Mouse (Mus musculus) granulocyte monocyte progenitor cell, adult 5-6 weeks (primary cell): ENCODE measurements around the gene Asb2. TPM values are rescaled to one million over a fixed set of nuclear protein-coding genes. Genes with fewer than 3 reads are reported as not detected.
A peak's percentile ranks its signal among the peaks of the same experiment; 100 is the strongest.

Source experiments
- ATAC-seq: replicated peaks from 2 replicates; pipeline ENCODE4 v1.8.0; 2016; ENCODE audit warnings: mild to moderate bottlenecking, moderate TSS enrichment, inconsistent platforms; ENCODE audit not compliant: poor library complexity, severe bottlenecking
- total RNA-seq, 2 experiments: library from RNA; stranded (forward) in 1 of 2; stranded (reverse) in 1 of 2; fragments of 200-712, 200-1000 nt in 1 of 2; fragments of >200 nt in 1 of 2; fragmentation: Nextera tagmentation in 1 of 2; gene quantifications; 2 replicates each; pipeline ENCODE4 v1.2.3; 2014 to 2017

Asb2 gene
- total RNA-seq (2014; fragmentation: Nextera tagmentation), result not detected in 2 replicates
- 0.41 TPM in 1 of 2 replicates, not detected in the other for total RNA-seq (2017)

DNA sequence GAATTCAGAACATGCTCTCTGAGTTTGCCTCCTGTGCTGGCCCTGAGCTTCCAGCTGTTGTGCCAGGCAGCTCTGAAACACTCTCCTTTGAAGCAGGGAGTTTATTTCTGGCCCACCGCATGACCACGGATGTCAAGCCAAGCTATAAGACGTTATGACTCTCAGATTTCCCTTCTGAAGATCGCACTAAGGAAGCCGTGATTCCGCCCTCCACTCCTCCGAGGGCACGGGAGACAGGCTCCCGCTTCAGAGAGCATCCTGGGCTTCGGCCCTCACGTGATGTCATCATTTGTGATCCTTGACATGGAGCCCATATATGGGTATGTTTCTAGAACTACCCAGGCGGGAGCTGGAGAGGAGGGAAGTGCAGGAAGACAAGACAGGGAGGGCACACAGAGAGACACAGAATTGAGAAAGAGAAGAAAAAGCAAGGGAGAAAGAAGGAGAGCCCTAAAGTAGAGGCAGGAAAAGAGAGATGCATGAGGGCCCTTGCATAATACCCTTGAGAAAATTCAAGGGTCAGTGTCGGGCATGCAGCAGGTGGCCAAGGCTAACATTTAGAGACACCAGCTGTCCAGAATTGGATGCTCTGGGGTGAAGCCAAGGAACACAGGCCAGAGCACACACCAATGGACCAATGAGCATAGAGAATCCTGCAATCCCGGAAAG, at the start of gene Asb2:
Asb2 (minus strand) TSS at position 256 of the 669 bp plus-strand sequence.
- no peak for ATAC-seq

DNA sequence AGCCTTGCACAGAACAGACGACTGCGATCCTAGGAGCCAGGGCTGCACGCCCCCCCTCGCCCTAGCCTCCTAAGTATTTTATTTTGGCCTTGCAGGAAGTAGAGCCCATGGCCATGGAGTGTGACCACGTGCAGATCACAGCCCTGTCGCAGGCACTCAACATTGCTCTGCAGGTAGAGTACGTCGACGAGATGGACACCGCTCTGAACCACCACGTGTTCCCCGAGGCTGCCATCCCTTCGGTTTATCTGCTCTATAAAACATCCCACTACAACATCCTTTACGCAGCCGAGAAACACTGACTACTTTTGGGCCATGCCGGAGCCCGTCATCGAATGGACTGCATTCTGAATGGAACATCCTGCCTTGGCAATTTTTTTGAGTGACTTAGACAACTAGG, 48.3 kb upstream of the Asb2 start:
- no peak for ATAC-seq

DNA sequence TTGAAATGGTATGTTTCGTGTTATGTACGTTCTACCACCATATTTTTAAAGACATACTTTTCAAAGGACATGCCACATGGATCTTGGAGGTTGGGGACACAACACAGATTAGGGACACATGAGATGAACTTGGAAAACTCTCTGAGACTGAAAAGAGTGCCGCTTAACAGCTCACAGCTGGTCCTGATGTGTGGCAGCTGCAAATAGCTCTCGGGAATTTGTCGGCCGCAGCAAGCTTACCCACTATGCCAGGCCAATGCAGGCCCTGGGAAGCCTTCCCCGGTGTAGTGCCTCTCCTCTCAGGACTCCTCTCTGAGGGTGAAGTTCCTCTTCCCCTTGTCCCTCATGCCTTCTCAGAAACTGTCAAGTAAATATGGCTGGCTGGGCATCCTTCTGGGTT, 41.0 kb upstream of the Asb2 start:
- ATAC-seq, result no peak

DNA sequence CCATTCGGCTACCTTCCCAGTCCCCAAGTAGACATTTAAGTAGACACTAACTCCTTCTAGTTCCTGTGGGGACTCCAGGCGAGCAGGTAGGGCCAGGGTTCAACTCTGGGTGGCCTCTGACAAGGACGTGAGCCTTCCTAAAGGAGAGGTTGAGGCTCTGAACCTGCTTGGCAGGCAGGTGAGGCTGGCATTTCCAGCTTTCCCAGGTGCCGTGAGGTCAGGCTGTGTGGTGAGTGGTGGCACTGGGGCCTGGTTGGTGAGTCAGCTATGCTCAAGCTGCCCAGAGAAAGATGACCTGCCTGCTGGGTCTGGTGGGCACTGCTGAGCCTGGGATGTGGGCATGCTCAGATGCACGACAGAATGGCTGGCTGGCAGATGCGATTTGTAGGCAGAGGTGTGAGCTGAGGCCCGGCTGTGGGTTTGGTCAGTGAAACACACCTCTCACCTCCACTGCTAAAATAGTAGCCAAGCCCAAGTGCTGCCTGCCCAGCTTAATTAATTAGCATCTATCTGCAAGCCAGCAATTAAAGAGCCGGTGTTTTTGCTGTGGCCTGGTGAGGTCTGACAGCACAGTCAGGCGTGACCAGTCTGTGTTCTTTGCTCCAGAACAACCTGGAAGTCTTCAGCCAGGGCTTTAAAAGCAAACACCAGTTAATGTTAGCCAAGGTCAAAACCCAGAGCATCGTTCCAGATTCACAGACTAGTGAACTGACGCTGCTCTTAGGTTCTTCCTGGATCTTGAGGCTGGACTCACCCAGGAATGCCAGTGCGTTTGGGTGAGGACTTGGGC, 39.9 kb upstream of the Asb2 start:
- no peak for ATAC-seq

DNA sequence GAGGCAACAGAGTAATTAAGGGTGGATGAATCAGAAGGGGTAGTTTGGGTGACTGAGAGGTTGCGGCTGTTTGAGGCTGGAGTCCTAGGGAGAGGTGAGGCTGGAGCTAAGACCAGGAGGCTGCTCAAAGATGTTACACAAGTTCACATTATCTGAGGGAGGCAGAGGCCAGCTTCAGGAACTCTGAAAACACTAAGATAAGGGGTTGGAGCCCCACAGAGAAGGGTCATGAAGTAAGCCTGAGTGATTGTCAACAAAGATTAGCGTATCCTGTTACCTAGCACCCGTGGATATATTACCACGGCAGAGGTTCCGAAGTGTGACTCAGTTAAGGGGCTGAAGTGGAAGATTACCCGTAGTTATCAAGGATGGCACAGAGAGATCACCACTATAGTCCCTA, 37.7 kb upstream of the Asb2 start:
- peak; percentile 45 for ATAC-seq

- no peak for ATAC-seq
These were observed 35.3 kb upstream of the Asb2 start for GRCm38 (mm10) chr12:103391098-103391497.

- ATAC-seq, result no peak
These were observed 34.2 kb upstream of the Asb2 start for GRCm38 (mm10) chr12:103389982-103390381.

GRCm38 (mm10) chr12:103389348-103389727, 33.5 kb upstream of the Asb2 start:
- ATAC-seq, result no peak

GRCm38 (mm10) chr12:103388505-103389347, 32.9 kb upstream of the Asb2 start, which contains the start of gene Otub2:
TSS of gene Otub2 (plus strand) at chr12:103388682.
- ATAC-seq, result peak; percentile 97

GRCm38 (mm10) chr12:103380226-103380625, 24.4 kb upstream of the Asb2 start:
- ATAC-seq, result no peak

GRCm38 (mm10) chr12:103376774-103377173, 21.0 kb upstream of the Asb2 start:
- no peak for ATAC-seq

- no peak for ATAC-seq
These were observed 20.3 kb upstream of the Asb2 start for GRCm38 (mm10) chr12:103376124-103376523.

GRCm38 (mm10) chr12:103373530-103374236, 17.9 kb upstream of the Asb2 start:
- no peak for ATAC-seq

GRCm38 (mm10) chr12:103371711-103372110, 15.9 kb upstream of the Asb2 start:
- peak; percentile 61 for ATAC-seq

GRCm38 (mm10) chr12:103370861-103371260, 15.1 kb upstream of the Asb2 start:
- no peak for ATAC-seq

DNA sequence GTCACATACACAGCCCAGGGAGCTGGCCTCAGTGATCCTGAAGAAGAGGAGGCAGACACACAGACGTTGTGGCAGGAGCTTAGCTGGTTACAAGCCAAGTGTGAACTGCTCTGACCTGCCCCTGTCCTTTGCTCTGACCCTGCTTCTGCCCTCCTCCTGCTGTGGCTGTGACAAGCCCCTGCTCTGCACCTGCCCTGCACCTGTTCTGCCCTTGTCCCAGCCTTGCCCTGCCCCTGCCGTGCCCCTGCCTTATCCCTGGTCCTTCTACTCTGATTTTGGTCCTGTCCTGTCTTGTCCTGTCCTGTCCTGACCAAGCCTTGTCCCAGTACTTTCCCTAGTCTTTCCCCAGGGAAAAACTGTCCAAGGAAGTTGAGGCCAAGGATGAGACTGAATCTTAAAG, 13.0 kb upstream of the Asb2 start:
- ATAC-seq, result no peak

GRCm38 (mm10) chr12:103368326-103368669, 12.5 kb upstream of the Asb2 start:
- ATAC-seq, result no peak; the same call in 1 of the 2 replicates

DNA sequence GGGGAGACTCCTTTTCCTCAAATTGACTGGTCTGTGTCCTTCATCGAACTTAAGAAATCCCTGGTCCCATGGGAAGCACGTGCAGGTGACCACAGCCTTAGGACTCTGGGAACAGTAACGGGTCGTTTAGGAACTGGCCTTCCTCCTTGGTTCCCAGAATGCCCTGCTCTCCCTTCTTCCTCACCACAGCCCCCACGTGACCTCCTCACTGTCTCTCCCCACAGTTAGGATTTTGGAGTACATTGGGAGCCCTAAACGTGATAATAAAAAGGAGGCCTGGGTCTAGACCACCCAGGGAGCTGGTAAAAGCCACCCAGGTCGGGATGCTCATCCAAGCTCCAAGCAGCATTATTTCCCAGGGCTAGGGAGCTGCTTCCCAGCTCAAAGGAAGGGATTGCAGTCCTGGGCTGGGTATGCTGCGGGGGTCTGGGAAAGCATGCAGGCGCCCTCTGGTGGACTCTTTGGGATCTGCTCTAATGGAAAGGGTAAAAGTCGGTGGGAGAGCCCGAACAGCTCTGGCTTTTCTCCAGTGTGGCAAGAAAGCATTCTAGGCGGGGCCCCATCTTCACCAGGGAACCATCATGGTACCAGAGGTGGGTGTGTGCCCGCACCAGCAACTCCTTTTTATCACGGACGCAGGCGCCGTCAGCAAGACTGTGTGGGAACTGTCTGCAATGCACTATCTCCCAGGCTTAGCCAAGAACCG, 12.0 kb upstream of the Asb2 start:
- peak; percentile 74 for ATAC-seq

DNA sequence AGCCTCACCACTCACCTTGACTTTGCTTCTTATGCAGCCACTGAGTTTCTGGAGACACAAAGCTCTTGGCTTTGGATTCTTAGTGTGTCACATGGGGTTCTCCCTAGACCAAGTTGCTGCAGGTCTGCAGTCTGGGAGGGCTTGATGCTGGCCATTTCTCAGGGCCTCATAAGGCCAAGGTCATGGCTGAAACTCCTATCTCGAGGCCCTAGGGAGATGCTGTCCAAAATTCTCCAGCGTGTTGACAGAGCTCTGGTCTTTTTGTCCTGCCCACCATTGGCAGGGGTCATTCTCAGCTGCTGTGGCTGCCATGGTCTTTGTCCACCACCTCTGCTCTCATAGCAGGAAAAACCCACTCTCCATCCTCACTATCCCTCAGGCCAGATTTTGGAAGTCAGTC, 11.4 kb upstream of the Asb2 start:
- ATAC-seq, result no peak

DNA sequence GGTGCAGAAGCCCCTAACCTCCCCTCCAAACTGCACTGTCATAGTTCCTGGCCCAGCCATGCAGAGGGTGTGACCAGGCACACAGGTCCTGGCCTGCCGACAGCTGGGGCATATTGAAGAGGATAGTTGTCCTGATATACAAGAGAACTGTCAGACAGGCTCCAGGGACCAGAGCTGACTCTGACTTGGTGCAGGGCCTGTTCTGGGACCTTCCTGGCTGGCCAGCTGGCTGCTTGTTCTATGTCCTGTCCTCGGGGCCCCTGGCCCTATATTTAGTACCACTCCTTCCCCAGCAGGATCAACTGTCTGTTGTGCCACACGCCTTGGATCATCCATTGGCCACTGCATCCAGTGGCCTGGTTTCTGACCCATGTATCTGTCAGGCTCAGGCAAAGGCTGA, 6.5 kb upstream of the Asb2 start:
- no peak for ATAC-seq
